Mouse (Mus musculus): Measurements from ENCODE around the gene Cfap161. TPM values are rescaled to one million over a fixed set of nuclear protein-coding genes. Genes with fewer than 3 reads are reported as not detected.

The Cfap161 gene
- 1.5 and 2.2 TPM in 2 replicates for polyA plus RNA-seq (2015; fragmentation: Nextera tagmentation; extraction: Ambion mirVana)

DNA sequence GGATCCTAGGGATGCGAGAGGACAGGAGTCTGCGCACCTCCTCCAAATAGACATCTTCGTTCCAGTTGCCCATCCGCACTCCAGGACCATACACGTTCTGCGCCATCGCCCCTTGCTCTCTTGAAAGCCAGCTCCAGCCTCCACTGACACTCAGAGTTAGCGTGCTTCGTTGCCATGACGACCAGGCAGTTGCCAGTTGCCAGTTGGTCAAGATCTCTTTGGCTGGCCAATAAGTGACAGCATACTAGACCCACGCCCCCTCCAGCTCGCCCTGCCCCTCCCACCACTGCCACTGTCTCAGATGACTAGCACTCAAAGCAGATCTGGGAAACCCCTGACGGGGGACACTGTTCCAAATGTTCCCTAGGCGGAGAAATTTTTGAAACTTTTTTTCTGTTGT is at the start of gene Cfap161:
Cfap161 (minus strand) TSS at position 176 of the 400 bp plus-strand sequence.
- Histone ChIP-seq H3K4me1 (peaks cover 6% of the 10 kb centered on the region; the same call in 1 of the 2 replicates), H3K9ac (peak within 1 kb of the TSS; percentile 13; the same call in 1 of the 2 replicates), H3K27ac (no peak within 1 kb of the TSS), H3K9me3 (no peaks in the 10 kb centered on the region), H3K4me2 (peak within 1 kb of the TSS; percentile 43), H3K27me3 (replicated peaks) (no peaks in the 10 kb centered on the region), H3K36me3 (replicated peaks) (no peaks in the 10 kb centered on the region), H3K4me3 (0 out of 2 replicates have a peak within 1 kb of the TSS, but pooled peaks have one; percentile 11)
- WGBS = 3% methylated on average over 14 of the region's 14 CpGs
- ATAC-seq (replicated peaks) = peak; percentile 95

GRCm38 (mm10) chr7:83842486-83843259 is 48.0 kb upstream of the Cfap161 start:
- Histone ChIP-seq H3K4me1 (no peaks in the 10 kb centered on the region), H3K9ac (no peak overlapping the region), H3K9me3 (no peaks in the 10 kb centered on the region), H3K27me3 (replicated peaks) (no peaks in the 10 kb centered on the region), H3K4me2 (no peak overlapping the region), H3K27ac (no peak overlapping the region), H3K4me3 (no peak overlapping the region), H3K36me3 (replicated peaks) (no peaks in the 10 kb centered on the region)
- 51% methylated on average over 6 of the region's 6 CpGs for WGBS
- no peak for ATAC-seq (replicated peaks)

- no peaks in the 10 kb centered on the region for H3K4me1 ChIP-seq
- no peak overlapping the region for H3K4me3 ChIP-seq
- H3K36me3 ChIP-seq (replicated peaks) = no peaks in the 10 kb centered on the region
- no peaks in the 10 kb centered on the region for H3K27me3 ChIP-seq (replicated peaks)
- no peak for ATAC-seq (replicated peaks)
- H3K4me2 ChIP-seq = no peak overlapping the region
- no peaks in the 10 kb centered on the region for H3K9me3 ChIP-seq
- no peak overlapping the region for H3K9ac ChIP-seq
- H3K27ac ChIP-seq = no peak overlapping the region
- 89% methylated on average over 2 of the region's 2 CpGs for WGBS
Measured at GRCm38 (mm10) chr7:83840076-83840475, 45.4 kb upstream of the Cfap161 start.

- 86% methylated on average over 5 of the region's 5 CpGs for WGBS
- Histone ChIP-seq H3K27me3 (replicated peaks) (no peaks in the 10 kb centered on the region), H3K27ac (no peak overlapping the region), H3K36me3 (replicated peaks) (no peaks in the 10 kb centered on the region), H3K4me1 (no peaks in the 10 kb centered on the region), H3K4me2 (no peak overlapping the region), H3K9ac (no peak overlapping the region), H3K9me3 (no peaks in the 10 kb centered on the region), H3K4me3 (no peak overlapping the region)
- ATAC-seq (replicated peaks) = no peak
Measured at GRCm38 (mm10) chr7:83838525-83839224, 44.0 kb upstream of the Cfap161 start.

DNA sequence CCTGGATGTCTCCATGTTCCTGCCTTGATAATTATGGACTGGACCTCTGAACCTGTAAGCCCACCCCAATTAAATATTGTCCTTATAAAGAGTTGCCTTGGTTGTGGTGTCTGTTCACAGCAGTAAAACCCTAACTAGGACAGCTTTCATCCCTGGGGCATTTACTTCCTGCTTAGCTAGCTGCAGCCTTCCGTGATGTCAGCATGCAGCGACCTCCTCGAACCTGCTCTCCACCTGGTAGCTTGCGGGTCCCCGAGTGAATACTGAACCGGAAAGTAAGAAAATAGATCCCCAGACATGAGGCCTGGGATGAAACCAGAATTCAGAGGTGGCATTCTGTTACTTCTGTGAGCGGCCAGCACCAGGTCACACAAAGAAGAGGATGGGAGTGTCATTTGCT is 34.7 kb upstream of the Cfap161 start:
- no peaks in the 10 kb centered on the region for H3K27me3 ChIP-seq (replicated peaks)
- no peaks in the 10 kb centered on the region for H3K36me3 ChIP-seq (replicated peaks)
- H3K27ac ChIP-seq = no peak overlapping the region
- H3K9ac ChIP-seq = no peak overlapping the region
- H3K4me1 ChIP-seq = no peaks in the 10 kb centered on the region
- H3K4me2 ChIP-seq = no peak overlapping the region
- no peaks in the 10 kb centered on the region for H3K9me3 ChIP-seq
- WGBS = 89% methylated on average over 7 of the region's 7 CpGs
- H3K4me3 ChIP-seq = no peak overlapping the region
- ATAC-seq (replicated peaks) = no peak

GRCm38 (mm10) chr7:83827402-83828076 is 32.9 kb upstream of the Cfap161 start:
- H3K9ac ChIP-seq = no peak overlapping the region
- no peaks in the 10 kb centered on the region for H3K9me3 ChIP-seq
- H3K4me3 ChIP-seq = no peak overlapping the region
- H3K4me1 ChIP-seq = no peaks in the 10 kb centered on the region
- H3K27ac ChIP-seq = no peak overlapping the region
- no peak overlapping the region for H3K4me2 ChIP-seq
- no peaks in the 10 kb centered on the region for H3K36me3 ChIP-seq (replicated peaks)
- H3K27me3 ChIP-seq (replicated peaks) = no peaks in the 10 kb centered on the region
- 60% methylated on average over 10 of the region's 10 CpGs for WGBS
- ATAC-seq (replicated peaks) = no peak

- 69% methylated on average over 2 of the region's 2 CpGs for WGBS
- Histone ChIP-seq H3K4me1 (no peaks in the 10 kb centered on the region), H3K9me3 (no peaks in the 10 kb centered on the region), H3K4me3 (no peak overlapping the region), H3K36me3 (replicated peaks) (no peaks in the 10 kb centered on the region), H3K27ac (no peak overlapping the region), H3K9ac (no peak overlapping the region), H3K4me2 (no peak overlapping the region), H3K27me3 (replicated peaks) (no peaks in the 10 kb centered on the region)
- ATAC-seq (replicated peaks) = no peak
Measured at GRCm38 (mm10) chr7:83826808-83827207, 32.1 kb upstream of the Cfap161 start.

GRCm38 (mm10) chr7:83821951-83822350 is 27.3 kb upstream of the Cfap161 start:
- 79% methylated on average over 2 of the region's 2 CpGs for WGBS

DNA sequence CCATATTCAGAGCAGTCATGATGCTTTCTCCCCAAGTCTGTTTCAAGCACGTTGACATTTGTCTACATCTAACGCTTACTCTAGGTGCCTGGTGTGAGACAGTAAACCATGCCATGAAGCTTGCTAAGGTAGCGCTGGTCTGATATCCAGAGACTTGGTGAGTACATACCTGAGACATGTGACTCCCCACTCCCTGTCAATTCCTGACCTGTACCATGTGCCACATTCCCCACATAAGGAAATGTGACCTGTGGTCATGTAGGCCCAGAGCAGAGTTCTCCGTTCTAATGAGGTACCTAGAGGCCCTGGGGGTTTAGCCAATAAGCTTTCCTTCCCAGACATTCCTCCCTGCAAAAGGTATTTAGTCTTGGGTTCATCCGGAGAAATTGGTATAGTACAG is 22.2 kb upstream of the Cfap161 start:
- no peak overlapping the region for H3K27ac ChIP-seq
- WGBS = 96% methylated on average over 5 of the region's 5 CpGs
- H3K4me3 ChIP-seq = no peak overlapping the region
- H3K4me2 ChIP-seq = no peak overlapping the region
- no peaks in the 10 kb centered on the region for H3K9me3 ChIP-seq
- no peak for ATAC-seq (replicated peaks)
- H3K27me3 ChIP-seq (replicated peaks) = no peaks in the 10 kb centered on the region
- no peaks in the 10 kb centered on the region for H3K36me3 ChIP-seq (replicated peaks)
- no peaks in the 10 kb centered on the region; the same call in 1 of the 2 replicates for H3K4me1 ChIP-seq
- no peak overlapping the region for H3K9ac ChIP-seq

More at GRCm38 (mm10) chr7:83821951-83822350, 27.3 kb upstream of the Cfap161 start:
- no peak overlapping the region for H3K4me2 ChIP-seq
- no peak for ATAC-seq (replicated peaks)
- no peaks in the 10 kb centered on the region for H3K36me3 ChIP-seq (replicated peaks)
- no peak overlapping the region for H3K9ac ChIP-seq
- no peaks in the 10 kb centered on the region for H3K27me3 ChIP-seq (replicated peaks)
- no peak overlapping the region for H3K27ac ChIP-seq
- H3K4me1 ChIP-seq = no peaks in the 10 kb centered on the region
- H3K9me3 ChIP-seq = no peaks in the 10 kb centered on the region
- no peak overlapping the region for H3K4me3 ChIP-seq

DNA sequence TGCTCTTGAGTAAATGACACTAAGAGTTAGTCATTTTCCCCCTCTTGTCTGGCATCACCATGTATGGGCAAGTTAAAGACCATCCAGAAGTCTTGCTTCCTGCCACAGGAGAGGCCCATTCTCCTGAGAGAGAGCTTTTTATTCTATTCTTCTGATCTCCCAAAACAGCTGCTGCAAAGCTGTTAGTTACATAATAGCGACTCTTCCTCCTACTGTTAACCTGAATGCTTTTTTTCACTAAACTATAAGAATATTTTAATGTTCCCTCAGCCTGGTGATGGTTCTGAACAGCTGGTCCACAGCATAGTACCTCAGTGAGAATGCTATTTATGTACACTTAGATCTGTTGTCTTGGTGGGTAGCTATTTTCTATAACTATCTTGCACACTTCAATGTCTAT is 21.0 kb upstream of the Cfap161 start:
- no peak overlapping the region for H3K4me3 ChIP-seq
- no peaks in the 10 kb centered on the region for H3K27me3 ChIP-seq (replicated peaks)
- 82% methylated on average over 1 of the region's 1 CpGs for WGBS
- no peak overlapping the region for H3K27ac ChIP-seq
- no peaks in the 10 kb centered on the region for H3K36me3 ChIP-seq (replicated peaks)
- H3K4me1 ChIP-seq = peaks cover under 1% of the 10 kb centered on the region; the same call in 1 of the 2 replicates
- no peak overlapping the region for H3K9ac ChIP-seq
- no peak for ATAC-seq (replicated peaks)
- H3K4me2 ChIP-seq = no peak overlapping the region
- no peaks in the 10 kb centered on the region for H3K9me3 ChIP-seq

DNA sequence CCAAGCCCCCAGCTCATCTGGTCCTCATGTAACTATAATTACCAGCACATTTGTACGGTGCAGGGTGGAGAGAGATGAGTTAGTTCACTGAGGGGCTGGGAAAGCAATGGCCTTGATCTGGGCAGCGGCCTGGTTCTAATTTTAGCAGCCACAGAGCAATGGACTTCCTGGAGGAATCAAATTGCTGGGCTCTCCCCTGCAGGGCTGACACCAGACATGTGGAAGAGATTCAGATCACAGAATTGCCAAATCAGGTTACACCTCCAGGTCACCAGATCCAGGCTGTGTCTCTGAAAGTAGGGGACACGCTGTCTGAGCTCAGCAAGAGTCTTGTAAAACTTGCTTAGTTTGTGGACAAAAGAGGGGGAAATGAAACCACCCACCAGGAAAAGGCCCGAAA is 19.3 kb upstream of the Cfap161 start:
- Histone ChIP-seq H3K27me3 (replicated peaks) (no peaks in the 10 kb centered on the region), H3K27ac (no peak overlapping the region), H3K36me3 (replicated peaks) (no peaks in the 10 kb centered on the region), H3K4me1 (peaks cover 11% of the 10 kb centered on the region; the same call in 1 of the 2 replicates), H3K9me3 (no peaks in the 10 kb centered on the region), H3K9ac (no peak overlapping the region), H3K4me2 (no peak overlapping the region), H3K4me3 (no peak overlapping the region)
- WGBS = 13% methylated on average over 4 of the region's 4 CpGs
- no peak for ATAC-seq (replicated peaks)

DNA sequence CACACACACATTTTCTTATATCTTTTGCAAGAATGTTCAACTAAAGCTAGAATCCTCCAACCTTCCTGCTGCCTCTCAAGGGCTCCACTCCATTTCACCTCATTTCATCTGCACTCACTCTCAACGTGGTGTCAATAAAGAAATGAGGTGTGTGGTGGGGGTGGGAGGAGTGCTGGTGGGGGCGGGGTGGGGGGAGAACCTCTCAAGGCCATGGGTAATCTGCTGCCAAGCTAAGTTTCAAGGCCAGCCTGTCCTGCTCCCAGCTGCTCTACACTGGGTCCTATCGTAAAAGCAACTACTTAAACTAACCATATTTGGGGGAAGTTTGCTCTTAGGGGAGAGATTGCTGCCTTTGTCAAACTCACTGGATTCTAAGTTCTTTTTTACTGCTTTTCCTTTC is 18.8 kb upstream of the Cfap161 start:
- Histone ChIP-seq H3K9ac (no peak overlapping the region), H3K4me3 (no peak overlapping the region), H3K4me2 (no peak overlapping the region), H3K4me1 (peaks cover 11% of the 10 kb centered on the region; the same call in 1 of the 2 replicates), H3K27ac (no peak overlapping the region), H3K36me3 (replicated peaks) (no peaks in the 10 kb centered on the region), H3K27me3 (replicated peaks) (no peaks in the 10 kb centered on the region), H3K9me3 (no peaks in the 10 kb centered on the region)
- ATAC-seq (replicated peaks) = no peak
- 23% methylated on average over 3 of the region's 3 CpGs for WGBS
